Mouse (Mus musculus) limb, embryonic 10.5 days (tissue): ENCODE results near the gene Relt. TPM values are rescaled to one million over a fixed set of nuclear protein-coding genes. Genes with fewer than 3 reads are reported as not detected.

Experiments
- DNase-seq: peaks from one replicate; pipeline ENCODE4 v3.0.0-alpha.2; 2017; ENCODE audit warnings: low spot score
- H3K27ac ChIP-seq: fragments of 300-500 bp; sonication (generic); 2 replicates; pipeline ENCODE4 v1.5.1; 2016; ENCODE audit warnings: mild to moderate bottlenecking
- H3K27me3 ChIP-seq: fragments of 300-500 bp; sonication (generic); 2 replicates; pipeline ENCODE4 v1.6.1; 2016; ENCODE audit warnings: low read depth, mild to moderate bottlenecking; ENCODE audit not compliant: poor library complexity, severe bottlenecking
- H3K36me3 ChIP-seq: fragments of 300-500 bp; sonication (generic); 2 replicates; pipeline ENCODE4 v1.6.1; 2016; ENCODE audit warnings: mild to moderate bottlenecking, moderate library complexity
- H3K4me1 ChIP-seq: fragments of 300-500 bp; sonication (generic); 2 replicates; pipeline ENCODE4 v1.6.1; 2016
- H3K4me3 ChIP-seq: fragments of 300-500 bp; sonication (generic); 2 replicates; pipeline ENCODE4 v1.5.1; 2016; ENCODE audit warnings: mild to moderate bottlenecking, moderate library complexity
- H3K9me3 ChIP-seq: fragments of 300-500 bp; sonication (generic); replicated peaks from 2 replicates; pipeline ENCODE4 v1.6.1; 2016; ENCODE audit warnings: mild to moderate bottlenecking
- WGBS: fragments of 180-500 bp; shearing (Covaris S2); methylation state at CpG from one replicate; pipeline ENCODE4 v1.1.7; 2016; 5-methylcytosine and 5-hydroxymethylcytosine counted together
- polyA plus RNA-seq: library from polyadenylated mRNA; unstranded; fragments of >200 nt; fragmentation: Nextera tagmentation; extraction: Ambion mirVana; gene quantifications from 2 replicates; pipeline ENCODE4 v1.2.1, GENCODE M21; 2016

Gene Relt
- 5.9 and 7.9 TPM in 2 replicates for polyA plus RNA-seq

GRCm38 (mm10) chr7:100862828-100863638 is at the start of gene Relt:
Gene Relt (minus strand): TSS chr7:100863446.
- Histone ChIP-seq H3K4me1 (peaks cover 52% of the 10 kb centered on the region), H3K9me3 (no peaks in the 10 kb centered on the region), H3K27me3 (no peaks in the 10 kb centered on the region), H3K27ac (peak within 1 kb of the TSS; percentile 89), H3K4me3 (peak within 1 kb of the TSS; percentile 69), H3K36me3 (peaks cover 6% of the 10 kb centered on the region; the same call in 1 of the 2 replicates)
- DNase-seq = peak; percentile 98
- WGBS = under 1% methylated on average over 91 of the region's 91 CpGs

- Histone ChIP-seq H3K27me3 (no peaks in the 10 kb centered on the region), H3K27ac (peak overlapping the region; percentile 76), H3K9me3 (no peaks in the 10 kb centered on the region), H3K36me3 (peaks cover 74% of the 10 kb centered on the region), H3K4me1 (peaks cover 64% of the 10 kb centered on the region), H3K4me3 (peak overlapping the region; percentile 29)
- no peak for DNase-seq
- 67% methylated on average over 9 of the region's 9 CpGs for WGBS
Measured at GRCm38 (mm10) chr7:100911791-100912190, 48.5 kb upstream of the Relt start.

- Histone ChIP-seq H3K4me3 (peak overlapping the region; percentile 29), H3K27me3 (no peaks in the 10 kb centered on the region), H3K4me1 (peaks cover 60% of the 10 kb centered on the region), H3K9me3 (no peaks in the 10 kb centered on the region), H3K27ac (peak overlapping the region; percentile 76), H3K36me3 (peaks cover 74% of the 10 kb centered on the region)
- 3% methylated on average over 2 of the region's 2 CpGs for WGBS
- DNase-seq = no peak
Measured at GRCm38 (mm10) chr7:100911246-100911770, 48.1 kb upstream of the Relt start.

- DNase-seq = no peak
- peaks cover 44% of the 10 kb centered on the region for H3K4me1 ChIP-seq
- 43% methylated on average over 8 of the region's 8 CpGs for WGBS
- no peaks in the 10 kb centered on the region for H3K9me3 ChIP-seq
- no peak overlapping the region for H3K4me3 ChIP-seq
- no peaks in the 10 kb centered on the region for H3K27me3 ChIP-seq
- peaks cover 71% of the 10 kb centered on the region for H3K36me3 ChIP-seq
- H3K27ac ChIP-seq = peak overlapping the region; percentile 77
Measured at GRCm38 (mm10) chr7:100908567-100908966, 45.3 kb upstream of the Relt start.

GRCm38 (mm10) chr7:100908061-100908460 is 44.8 kb upstream of the Relt start:
- no peak for DNase-seq
- H3K4me1 ChIP-seq = peaks cover 42% of the 10 kb centered on the region
- H3K9me3 ChIP-seq = no peaks in the 10 kb centered on the region
- no peak overlapping the region for H3K4me3 ChIP-seq
- WGBS = 88% methylated on average over 8 of the region's 8 CpGs
- H3K27ac ChIP-seq = peak overlapping the region; percentile 77
- no peaks in the 10 kb centered on the region for H3K27me3 ChIP-seq
- H3K36me3 ChIP-seq = peaks cover 69% of the 10 kb centered on the region

- H3K27ac ChIP-seq = peak overlapping the region; percentile 77
- no peaks in the 10 kb centered on the region for H3K9me3 ChIP-seq
- H3K4me1 ChIP-seq = peaks cover 40% of the 10 kb centered on the region
- 0 out of 2 replicates have a peak overlapping the region, but pooled peaks have one; percentile 29 for H3K4me3 ChIP-seq
- peak; percentile 85 for DNase-seq
- WGBS = 0% methylated on average over 1 of the region's 1 CpGs
- peaks cover 72% of the 10 kb centered on the region for H3K36me3 ChIP-seq
- H3K27me3 ChIP-seq = no peaks in the 10 kb centered on the region
Measured at GRCm38 (mm10) chr7:100907231-100907630, 44.0 kb upstream of the Relt start.

- WGBS = 94% methylated on average over 10 of the region's 10 CpGs
- H3K4me3 ChIP-seq = no peak overlapping the region
- peaks cover 74% of the 10 kb centered on the region for H3K36me3 ChIP-seq
- no peaks in the 10 kb centered on the region for H3K27me3 ChIP-seq
- DNase-seq = no peak
- no peaks in the 10 kb centered on the region for H3K9me3 ChIP-seq
- H3K27ac ChIP-seq = no peak overlapping the region
- H3K4me1 ChIP-seq = peaks cover 30% of the 10 kb centered on the region
Measured at GRCm38 (mm10) chr7:100906029-100906789, 43.0 kb upstream of the Relt start.

- H3K27me3 ChIP-seq = no peaks in the 10 kb centered on the region
- no peak overlapping the region for H3K27ac ChIP-seq
- H3K36me3 ChIP-seq = peaks cover 68% of the 10 kb centered on the region
- H3K9me3 ChIP-seq = no peaks in the 10 kb centered on the region
- no peak overlapping the region for H3K4me3 ChIP-seq
- DNase-seq = no peak
- H3K4me1 ChIP-seq = peaks cover 18% of the 10 kb centered on the region
- WGBS = 90% methylated on average over 7 of the region's 7 CpGs
Measured at GRCm38 (mm10) chr7:100905037-100905436, 41.8 kb upstream of the Relt start.

GRCm38 (mm10) chr7:100904612-100905011 is 41.4 kb upstream of the Relt start:
- DNase-seq = no peak
- 91% methylated on average over 5 of the region's 5 CpGs for WGBS
- Histone ChIP-seq H3K4me3 (no peak overlapping the region), H3K27me3 (no peaks in the 10 kb centered on the region), H3K4me1 (peaks cover 18% of the 10 kb centered on the region), H3K27ac (no peak overlapping the region), H3K36me3 (peaks cover 63% of the 10 kb centered on the region), H3K9me3 (no peaks in the 10 kb centered on the region)

GRCm38 (mm10) chr7:100902451-100903137 is 39.3 kb upstream of the Relt start:
- Histone ChIP-seq H3K9me3 (no peaks in the 10 kb centered on the region), H3K4me1 (peaks cover 2% of the 10 kb centered on the region), H3K4me3 (no peak overlapping the region), H3K27ac (no peak overlapping the region), H3K27me3 (no peaks in the 10 kb centered on the region), H3K36me3 (peaks cover 57% of the 10 kb centered on the region)
- no peak for DNase-seq
- WGBS = 85% methylated on average over 9 of the region's 9 CpGs

- 88% methylated on average over 5 of the region's 5 CpGs for WGBS
- Histone ChIP-seq H3K27me3 (no peaks in the 10 kb centered on the region), H3K4me3 (no peak overlapping the region), H3K4me1 (peaks cover 31% of the 10 kb centered on the region), H3K27ac (no peak overlapping the region), H3K36me3 (peaks cover 33% of the 10 kb centered on the region), H3K9me3 (no peaks in the 10 kb centered on the region)
- no peak for DNase-seq
Measured at GRCm38 (mm10) chr7:100897828-100898227, 34.6 kb upstream of the Relt start.

- Histone ChIP-seq H3K27ac (peak overlapping the region; percentile 82), H3K9me3 (no peaks in the 10 kb centered on the region), H3K27me3 (no peaks in the 10 kb centered on the region), H3K36me3 (peaks cover 31% of the 10 kb centered on the region), H3K4me3 (peak overlapping the region; percentile 66), H3K4me1 (peaks cover 31% of the 10 kb centered on the region)
- WGBS = 5% methylated on average over 12 of the region's 12 CpGs
- DNase-seq = no peak
Measured at GRCm38 (mm10) chr7:100894833-100895226, 31.6 kb upstream of the Relt start.
